Mouse (Mus musculus) macrophage (primary cell): Measurements from ENCODE around the gene Grid1. TPM values are rescaled to one million over a fixed set of nuclear protein-coding genes. Genes with fewer than 3 reads are reported as not detected.

Source experiments
- H3K27ac ChIP-seq: fragments of 350-480 bp; formaldehyde crosslinking; 2 replicates; pipeline ENCODE4 v1.9.0; 2021
- H3K36me3 ChIP-seq: fragments of 350-480 bp; formaldehyde crosslinking; 2 replicates; pipeline ENCODE4 v1.9.0; 2021; ENCODE audit errors: inconsistent target
- H3K4me3 ChIP-seq: fragments of 350-480 bp; formaldehyde crosslinking; 2 replicates; pipeline ENCODE4 v1.9.0; 2021; ENCODE audit errors: inconsistent target
- H3K79me2 ChIP-seq: fragments of 350-480 bp; formaldehyde crosslinking; 2 replicates; pipeline ENCODE4 v1.9.0; 2021; ENCODE audit errors: inconsistent target
- WGBS: methylation state at CpG from one replicate; pipeline ENCODE4 v1.1.7; 2026; ENCODE audit warnings: inconsistent platforms; ENCODE audit not compliant: missing documents; 5-methylcytosine and 5-hydroxymethylcytosine counted together
- polyA plus RNA-seq: library from polyadenylated mRNA; stranded (reverse); fragments of 250-400 nt; gene quantifications from 3 replicates; pipeline ENCODE4 v1.2.4, GENCODE M21; 2018; ENCODE audit warnings: inconsistent platforms

The Grid1 gene
- polyA plus RNA-seq, 1 experiment from 2014 or later, result not detected

DNA sequence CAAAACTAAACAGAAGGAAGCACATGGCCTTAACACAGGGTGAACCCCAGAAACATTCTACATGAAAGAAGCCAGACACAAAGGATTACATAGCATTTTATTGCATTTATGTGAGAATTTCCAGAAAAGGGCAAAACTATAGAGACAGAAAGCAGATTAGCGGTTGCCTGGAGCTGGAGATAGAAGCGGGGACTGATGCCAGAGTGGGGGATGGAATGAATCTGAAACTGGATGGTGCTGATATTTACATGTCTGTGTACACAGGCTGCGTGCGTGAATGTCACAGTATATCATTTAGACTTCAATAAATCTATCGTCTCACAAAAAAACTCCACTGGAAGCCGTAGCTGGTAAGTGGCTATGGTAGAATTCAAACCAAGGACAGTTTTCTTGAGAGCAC is 96.4 kb downstream of the Grid1 start:
- H3K4me3 ChIP-seq, result no peak overlapping the region
- 87% methylated on average over 6 of the region's 6 CpGs for WGBS
- no peaks in the 10 kb centered on the region for H3K36me3 ChIP-seq

GRCm38 (mm10) chr14:34917111-34917510 is 97.2 kb downstream of the Grid1 start:
- H3K27ac ChIP-seq, result no peak overlapping the region
- no peaks in the 10 kb centered on the region for H3K36me3 ChIP-seq
- no peak overlapping the region for H3K4me3 ChIP-seq
- WGBS, result 45% methylated on average over 1 of the region's 1 CpGs
- H3K79me2 ChIP-seq, result no peaks in the 10 kb centered on the region

More for the DNA sequence above, 96.4 kb downstream of the Grid1 start:
- Histone ChIP-seq H3K27ac (no peak overlapping the region), H3K79me2 (no peaks in the 10 kb centered on the region)

DNA sequence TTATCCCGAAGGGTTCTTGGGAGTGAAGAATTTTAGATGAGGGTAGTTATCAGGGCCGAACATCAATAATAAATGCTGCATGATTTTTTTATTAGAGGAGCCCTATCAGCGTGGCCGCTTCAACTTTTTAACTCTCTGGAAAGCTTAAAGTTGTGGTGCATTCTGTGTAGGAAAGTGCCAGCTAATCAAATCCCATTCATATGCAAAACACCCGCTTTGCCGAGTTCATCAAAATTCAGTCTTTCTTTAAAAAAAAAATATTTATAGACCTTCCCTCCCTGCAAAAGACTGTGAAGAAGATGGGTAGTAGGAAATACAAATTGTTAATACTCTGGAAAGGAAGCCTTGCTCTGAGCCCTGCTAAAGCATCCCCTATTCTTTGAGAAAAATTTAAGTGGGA is 99.3 kb downstream of the Grid1 start:
- 79% methylated on average over 6 of the region's 6 CpGs for WGBS
- H3K36me3 ChIP-seq, result no peaks in the 10 kb centered on the region
- H3K27ac ChIP-seq, result no peak overlapping the region
- H3K4me3 ChIP-seq, result no peak overlapping the region
- no peaks in the 10 kb centered on the region for H3K79me2 ChIP-seq

DNA sequence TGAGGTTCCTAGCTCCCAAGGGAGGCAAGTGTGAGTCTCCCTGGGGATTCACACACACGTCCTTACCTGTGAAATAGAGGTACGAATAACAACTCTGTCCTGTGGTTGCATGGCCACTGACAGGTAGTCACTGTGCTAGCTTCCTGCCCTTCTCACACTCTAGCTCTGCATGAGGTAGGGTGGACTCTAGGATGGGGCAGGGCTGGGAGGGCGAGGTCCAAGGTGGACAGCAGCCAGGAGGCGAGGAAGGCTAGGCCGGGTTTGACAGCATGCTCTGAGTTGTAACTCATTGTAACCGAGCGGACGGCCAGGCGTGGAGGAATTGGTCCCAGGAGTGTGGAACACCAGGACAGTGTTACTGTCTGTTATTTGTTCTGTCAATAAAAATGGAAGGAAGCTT is 101.4 kb downstream of the Grid1 start:
- H3K4me3 ChIP-seq, result no peak overlapping the region
- no peak overlapping the region for H3K27ac ChIP-seq
- WGBS, result 81% methylated on average over 9 of the region's 9 CpGs
- H3K36me3 ChIP-seq, result no peaks in the 10 kb centered on the region
- H3K79me2 ChIP-seq, result no peaks in the 10 kb centered on the region

- Histone ChIP-seq H3K79me2 (no peaks in the 10 kb centered on the region), H3K27ac (no peak overlapping the region), H3K4me3 (no peak overlapping the region), H3K36me3 (no peaks in the 10 kb centered on the region)
- WGBS, result 72% methylated on average over 5 of the region's 5 CpGs
Observed at GRCm38 (mm10) chr14:34925021-34925420, 105.1 kb downstream of the Grid1 start.

DNA sequence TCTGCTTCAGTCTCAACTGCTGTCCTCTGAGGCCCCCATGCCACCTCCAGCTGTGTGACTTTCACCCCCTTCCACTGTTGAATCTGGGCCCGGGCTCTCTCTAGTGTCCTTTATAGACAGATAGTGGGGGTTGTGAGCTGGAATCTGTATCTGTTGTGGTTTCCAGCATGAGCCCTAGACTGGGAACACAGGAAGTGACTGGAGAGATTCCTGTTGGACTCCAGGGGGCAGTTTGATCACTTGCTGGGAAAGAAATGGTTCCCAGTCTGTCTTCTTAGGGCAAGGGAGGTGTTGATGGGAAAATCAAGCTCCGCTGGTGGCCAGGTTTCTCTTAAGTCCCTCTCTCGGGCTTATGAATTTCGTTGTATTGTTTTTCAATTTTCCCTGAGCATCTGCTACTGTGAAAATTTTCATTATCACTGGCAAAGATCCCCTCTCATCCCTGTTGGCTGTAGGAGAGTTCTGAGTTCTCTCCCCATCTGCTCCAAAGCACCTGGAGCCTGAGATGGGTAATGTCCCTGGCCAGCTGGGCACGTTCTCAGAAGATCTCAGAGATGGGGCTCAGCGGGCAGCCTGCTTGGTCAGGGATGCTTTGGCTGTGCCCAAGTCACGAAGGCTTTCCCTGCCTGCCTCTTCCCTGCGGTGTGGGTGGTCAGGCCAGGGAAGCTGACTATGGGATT is 110.3 kb downstream of the Grid1 start:
- Histone ChIP-seq H3K79me2 (no peaks in the 10 kb centered on the region), H3K4me3 (no peak overlapping the region), H3K36me3 (no peaks in the 10 kb centered on the region), H3K27ac (no peak overlapping the region)
- WGBS, result 83% methylated on average over 8 of the region's 8 CpGs

- no peak overlapping the region for H3K4me3 ChIP-seq
- no peak overlapping the region for H3K27ac ChIP-seq
- WGBS, result 58% methylated on average over 4 of the region's 4 CpGs
- no peaks in the 10 kb centered on the region for H3K79me2 ChIP-seq
- no peaks in the 10 kb centered on the region for H3K36me3 ChIP-seq
Observed at GRCm38 (mm10) chr14:34933197-34933596, 113.3 kb downstream of the Grid1 start.

- no peak overlapping the region for H3K27ac ChIP-seq
- no peaks in the 10 kb centered on the region for H3K36me3 ChIP-seq
- H3K79me2 ChIP-seq, result no peaks in the 10 kb centered on the region
- no peak overlapping the region for H3K4me3 ChIP-seq
- WGBS, result 37% methylated on average over 13 of the region's 13 CpGs
Observed at GRCm38 (mm10) chr14:34936192-34936770, 116.4 kb downstream of the Grid1 start.

GRCm38 (mm10) chr14:34944390-34944979 is 124.6 kb downstream of the Grid1 start:
- Histone ChIP-seq H3K4me3 (no peak overlapping the region), H3K79me2 (no peaks in the 10 kb centered on the region), H3K27ac (no peak overlapping the region), H3K36me3 (no peaks in the 10 kb centered on the region)
- 90% methylated on average over 13 of the region's 14 CpGs for WGBS

DNA sequence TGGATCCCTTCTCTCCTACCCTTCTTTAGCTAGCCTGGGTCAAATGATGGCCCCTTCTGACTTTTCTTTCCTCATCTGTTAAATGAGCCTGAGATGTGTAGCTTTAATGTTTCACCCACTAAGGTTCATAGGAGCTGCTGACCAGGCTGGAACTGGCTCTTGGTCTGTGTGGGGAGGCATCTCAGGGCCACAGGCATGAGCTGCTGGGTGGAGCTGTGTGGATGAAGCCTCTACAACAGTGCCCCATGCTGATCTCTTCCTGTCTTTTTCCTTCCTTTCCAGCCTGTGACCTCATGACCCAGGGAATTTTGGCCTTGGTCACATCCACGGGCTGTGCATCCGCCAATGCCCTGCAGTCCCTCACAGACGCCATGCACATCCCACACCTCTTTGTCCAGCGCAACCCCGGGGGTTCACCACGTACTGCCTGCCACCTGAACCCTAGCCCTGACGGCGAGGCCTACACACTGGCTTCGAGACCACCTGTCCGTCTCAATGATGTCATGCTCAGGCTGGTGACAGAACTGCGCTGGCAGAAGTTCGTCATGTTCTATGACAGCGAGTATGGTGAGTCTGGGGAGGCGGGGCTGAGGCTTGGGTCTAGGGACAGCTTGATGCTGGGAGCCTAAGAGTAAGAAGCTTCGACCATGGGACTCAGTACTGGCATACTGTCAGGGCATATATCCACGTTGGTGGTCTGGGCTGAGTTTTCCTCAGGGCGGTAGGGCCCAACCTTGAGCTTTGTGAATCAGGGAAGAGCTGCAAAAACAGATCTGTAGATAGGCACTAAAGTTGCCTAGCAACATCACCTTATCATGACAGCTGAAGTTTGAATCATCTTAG is 125.8 kb downstream of the Grid1 start:
- Histone ChIP-seq H3K79me2 (no peaks in the 10 kb centered on the region), H3K36me3 (no peaks in the 10 kb centered on the region), H3K4me3 (no peak overlapping the region), H3K27ac (no peak overlapping the region)
- 91% methylated on average over 17 of the region's 17 CpGs for WGBS

GRCm38 (mm10) chr14:34946314-34946583 is 126.3 kb downstream of the Grid1 start:
- H3K79me2 ChIP-seq, result no peaks in the 10 kb centered on the region
- WGBS, result 100% methylated on average over 2 of the region's 2 CpGs
- H3K4me3 ChIP-seq, result no peak overlapping the region
- H3K36me3 ChIP-seq, result no peaks in the 10 kb centered on the region
- H3K27ac ChIP-seq, result no peak overlapping the region

DNA sequence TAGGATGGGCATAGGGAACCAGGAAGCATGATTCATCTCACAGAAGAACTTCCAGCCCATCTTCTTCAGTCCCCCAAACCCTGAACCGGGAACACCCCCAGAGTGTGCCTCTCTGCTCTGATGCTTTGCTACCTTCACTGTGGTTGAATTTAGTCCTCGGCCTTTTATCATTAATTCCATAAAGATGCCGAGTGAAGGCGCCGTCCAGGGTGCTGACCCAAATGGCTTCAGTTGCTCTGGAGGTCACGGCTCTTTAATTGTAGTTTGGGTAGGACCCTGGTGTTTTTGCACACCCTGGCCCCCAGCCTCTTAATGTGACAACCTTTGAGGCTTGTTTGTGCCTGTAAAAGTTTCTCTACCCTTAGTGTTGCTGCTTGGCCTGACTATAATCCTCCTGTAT is 128.3 kb downstream of the Grid1 start:
- no peak overlapping the region for H3K4me3 ChIP-seq
- no peaks in the 10 kb centered on the region for H3K36me3 ChIP-seq
- H3K27ac ChIP-seq, result no peak overlapping the region
- H3K79me2 ChIP-seq, result no peaks in the 10 kb centered on the region
- WGBS, result 89% methylated on average over 6 of the region's 6 CpGs

DNA sequence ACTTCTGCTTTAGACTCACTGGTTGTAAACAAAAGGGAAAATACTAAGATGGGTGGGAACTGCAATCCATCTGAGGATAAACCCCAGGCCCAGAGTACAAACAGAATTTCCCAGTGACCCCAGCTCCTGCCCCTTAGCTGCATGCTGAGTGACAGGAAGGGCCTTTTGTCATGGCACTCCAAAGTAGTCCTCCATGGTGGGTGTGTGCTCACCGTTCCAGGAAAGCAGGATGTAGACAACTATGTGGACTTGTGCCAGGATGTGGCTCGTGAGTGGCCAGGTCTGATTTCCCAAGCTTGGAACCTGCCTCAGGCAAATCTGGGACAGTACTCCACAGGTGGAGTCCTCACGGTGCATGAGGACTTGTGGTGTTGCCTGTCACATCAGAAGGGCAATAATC is 132.4 kb downstream of the Grid1 start:
- H3K4me3 ChIP-seq, result no peak overlapping the region
- H3K27ac ChIP-seq, result no peak overlapping the region
- no peaks in the 10 kb centered on the region for H3K36me3 ChIP-seq
- 50% methylated on average over 3 of the region's 3 CpGs for WGBS
- no peaks in the 10 kb centered on the region for H3K79me2 ChIP-seq

- WGBS, result 91% methylated on average over 6 of the region's 9 CpGs
- H3K36me3 ChIP-seq, result no peaks in the 10 kb centered on the region
- no peak overlapping the region for H3K27ac ChIP-seq
- H3K4me3 ChIP-seq, result no peak overlapping the region
- no peaks in the 10 kb centered on the region for H3K79me2 ChIP-seq
Observed at GRCm38 (mm10) chr14:34953566-34953965, 133.7 kb downstream of the Grid1 start.

GRCm38 (mm10) chr14:34955689-34956088 is 135.8 kb downstream of the Grid1 start:
- Histone ChIP-seq H3K27ac (no peak overlapping the region), H3K4me3 (no peak overlapping the region), H3K36me3 (no peaks in the 10 kb centered on the region), H3K79me2 (no peaks in the 10 kb centered on the region)
- WGBS, result 43% methylated on average over 1 of the region's 1 CpGs
